Mouse (Mus musculus): ENCODE measurements at regions not wholly inside any gene's neighbourhood (a gene's known extent, or its start where the extent isn't known, plus 50 kb on each side); places are given as distances from the start of the nearest gene placed in this dataset.
A peak's percentile ranks its signal among the peaks of the same experiment; 100 is the strongest.

GRCm38 (mm10) chr9:41595749-41596148 is 434.3 kb upstream of the Ubash3b start:
- DNase-seq (ENCODE audit: low spot score in 2 of 2), result no peak

- no peak for DNase-seq (ENCODE audit: low spot score in 2 of 2)
Observed at GRCm38 (mm10) chr9:41593998-41594397, 432.5 kb upstream of the Ubash3b start.

- DNase-seq (ENCODE audit: low spot score in 2 of 2), result no peak
Observed at GRCm38 (mm10) chr9:41592900-41593690, 431.6 kb upstream of the Ubash3b start.

DNA sequence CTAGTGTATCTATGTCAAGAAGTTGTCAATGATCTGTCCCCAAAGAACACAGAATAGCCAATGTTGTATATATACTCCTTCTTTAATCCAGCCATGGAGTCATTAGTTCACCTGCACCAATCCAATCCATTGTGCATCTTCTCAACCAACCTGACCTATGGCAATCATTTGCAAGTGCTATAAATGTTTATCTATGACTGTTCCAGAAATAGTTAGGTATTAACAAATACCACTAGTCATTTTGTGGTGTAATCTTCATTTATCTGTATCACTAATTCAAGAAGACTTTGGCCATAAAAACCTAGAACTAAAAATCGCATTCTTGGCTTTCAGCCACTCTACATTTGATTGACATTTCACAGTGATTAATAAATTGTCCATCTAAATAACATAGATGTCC is 430.6 kb upstream of the Ubash3b start:
- DNase-seq (ENCODE audit: low spot score in 2 of 2), result no peak

DNA sequence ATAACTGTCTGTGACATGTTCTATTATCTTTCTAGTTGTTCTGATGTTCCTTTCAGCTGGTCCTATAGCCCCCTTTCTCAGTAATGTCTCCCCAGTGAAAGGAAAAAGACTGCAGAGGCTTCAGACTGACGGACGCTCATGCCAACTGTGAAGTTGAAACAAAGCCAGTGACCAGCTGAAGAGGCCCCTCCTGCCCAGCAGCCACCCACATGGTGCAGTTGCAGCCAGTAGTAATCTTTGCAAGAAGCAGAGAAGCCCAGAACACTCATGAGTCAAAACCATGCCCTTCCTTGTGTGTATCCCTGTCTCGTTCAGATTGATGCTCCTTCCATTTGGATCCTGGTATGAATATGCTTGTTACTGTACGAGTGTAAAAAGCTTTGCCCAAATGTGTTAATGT is 428.7 kb upstream of the Ubash3b start:
- no peak for DNase-seq (ENCODE audit: low spot score in 2 of 2)

DNA sequence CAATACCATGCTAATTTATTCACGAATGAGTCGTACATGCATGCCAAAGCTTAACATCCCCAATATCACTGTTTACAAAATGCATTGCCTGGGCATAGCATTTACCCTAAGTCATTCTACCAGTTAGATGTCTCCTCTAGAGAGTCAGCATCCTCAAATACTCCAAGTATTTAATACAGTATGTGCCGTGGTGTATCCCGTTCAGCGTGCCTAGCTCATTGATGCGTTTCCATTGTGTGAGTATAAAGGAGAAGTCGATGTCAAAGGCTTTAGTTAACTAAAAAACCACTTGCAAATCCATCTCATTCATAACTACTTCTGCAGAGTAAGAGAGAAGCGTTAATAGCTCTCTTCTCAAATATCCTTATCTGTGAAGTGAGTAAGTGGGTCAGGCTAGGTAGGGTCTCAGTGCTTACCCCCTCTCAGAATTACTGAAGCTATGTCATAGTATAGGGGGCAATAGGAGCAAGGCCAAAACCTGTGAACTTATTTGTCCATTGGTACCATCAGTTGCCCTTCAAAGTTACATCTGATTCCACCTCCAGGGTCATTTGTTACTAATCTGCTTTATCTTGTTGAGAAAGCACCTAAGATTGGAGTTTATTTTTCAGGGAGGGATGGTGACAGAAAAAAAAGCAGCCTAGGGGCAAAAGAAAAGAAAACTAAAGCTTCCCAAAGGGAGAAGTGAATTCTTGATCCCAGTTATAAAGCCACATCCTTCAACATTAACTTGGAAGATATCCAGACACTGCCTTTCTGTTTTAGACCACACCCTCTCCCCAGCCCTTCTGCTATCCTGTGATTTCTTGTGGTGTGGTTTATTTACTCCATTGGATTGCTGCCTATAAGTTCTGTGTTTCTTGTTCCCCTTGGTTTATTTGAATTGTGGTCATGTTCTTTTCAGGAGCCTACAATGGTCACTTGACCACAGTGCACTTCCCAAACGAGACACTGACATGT is 427.2 kb upstream of the Ubash3b start:
- DNase-seq (ENCODE audit: low spot score in 2 of 2), result no peak

- DNase-seq (ENCODE audit: low spot score in 2 of 2), result no peak
Observed at GRCm38 (mm10) chr9:41587762-41588161, 426.3 kb upstream of the Ubash3b start.

DNA sequence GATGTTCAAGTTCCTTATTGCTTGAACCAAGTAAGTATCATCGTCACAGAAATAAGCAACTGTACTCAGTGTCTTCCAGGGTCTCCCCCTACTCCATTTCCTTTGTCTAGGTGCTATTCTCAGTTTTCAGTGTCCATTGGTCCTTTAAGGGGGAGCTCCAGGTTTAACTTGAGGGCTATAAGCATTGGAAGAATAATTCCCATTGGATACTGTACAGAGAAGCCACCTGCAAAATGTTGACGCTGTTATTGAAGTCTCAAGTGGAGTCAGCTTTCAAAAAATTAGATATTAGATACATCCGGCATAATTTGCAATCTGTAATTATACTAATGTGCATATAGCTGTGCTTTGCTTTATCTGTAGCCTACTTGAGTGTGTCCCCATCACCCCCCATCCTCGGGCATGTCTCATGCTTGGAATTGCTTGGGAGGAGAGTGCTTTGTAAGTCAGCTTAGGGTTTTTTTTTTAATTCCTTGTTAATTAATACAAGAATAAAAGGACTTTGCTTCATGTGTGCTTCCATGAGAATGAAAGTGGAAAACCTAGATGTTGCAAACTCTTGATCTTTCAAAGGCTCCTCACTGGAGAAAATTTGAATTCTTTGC is 425.6 kb upstream of the Ubash3b start:
- no peak for DNase-seq (ENCODE audit: low spot score in 2 of 2)

- no peak for DNase-seq (ENCODE audit: low spot score in 2 of 2)
Observed at GRCm38 (mm10) chr9:41586291-41586690, 424.8 kb upstream of the Ubash3b start.

DNA sequence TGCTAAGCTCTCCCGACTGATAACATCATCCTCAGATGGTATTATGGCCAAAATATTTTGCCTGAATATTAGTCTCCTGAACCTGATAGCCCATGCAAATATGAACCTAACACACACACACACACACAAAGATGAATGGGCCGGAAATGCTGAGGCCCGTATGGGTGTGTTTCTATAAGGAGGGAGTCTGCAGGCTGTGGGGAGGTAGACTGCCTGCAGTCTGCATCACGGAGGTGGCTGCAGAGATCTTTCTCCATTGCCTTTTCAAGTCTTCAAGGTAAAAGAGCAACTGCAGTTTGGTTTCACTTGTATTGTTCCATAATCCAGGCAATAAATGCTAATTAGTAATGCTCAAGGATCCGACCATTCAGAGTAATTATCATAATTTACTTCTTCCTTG is 424.3 kb upstream of the Ubash3b start:
- no peak for DNase-seq (ENCODE audit: low spot score in 2 of 2)

DNA sequence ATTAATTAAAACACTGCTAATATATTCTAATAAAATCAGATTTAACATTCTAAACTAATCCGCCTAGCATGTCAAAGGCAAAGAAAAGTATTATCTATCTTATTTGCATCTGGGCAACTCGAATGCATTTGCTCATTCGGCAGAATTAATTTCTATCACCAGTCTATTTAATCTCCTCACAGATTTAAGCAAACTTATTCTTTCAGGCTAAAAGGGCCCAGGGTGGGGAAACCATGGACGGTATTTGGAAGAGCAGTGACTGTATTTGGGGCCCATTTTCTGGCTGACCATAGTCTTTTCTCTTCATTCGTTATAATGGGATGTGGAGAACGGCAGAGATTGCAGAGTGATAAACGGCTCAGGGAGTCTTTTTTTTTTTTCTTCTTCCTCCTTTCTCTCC is 423.5 kb upstream of the Ubash3b start:
- no peak for DNase-seq (ENCODE audit: low spot score in 2 of 2)

DNA sequence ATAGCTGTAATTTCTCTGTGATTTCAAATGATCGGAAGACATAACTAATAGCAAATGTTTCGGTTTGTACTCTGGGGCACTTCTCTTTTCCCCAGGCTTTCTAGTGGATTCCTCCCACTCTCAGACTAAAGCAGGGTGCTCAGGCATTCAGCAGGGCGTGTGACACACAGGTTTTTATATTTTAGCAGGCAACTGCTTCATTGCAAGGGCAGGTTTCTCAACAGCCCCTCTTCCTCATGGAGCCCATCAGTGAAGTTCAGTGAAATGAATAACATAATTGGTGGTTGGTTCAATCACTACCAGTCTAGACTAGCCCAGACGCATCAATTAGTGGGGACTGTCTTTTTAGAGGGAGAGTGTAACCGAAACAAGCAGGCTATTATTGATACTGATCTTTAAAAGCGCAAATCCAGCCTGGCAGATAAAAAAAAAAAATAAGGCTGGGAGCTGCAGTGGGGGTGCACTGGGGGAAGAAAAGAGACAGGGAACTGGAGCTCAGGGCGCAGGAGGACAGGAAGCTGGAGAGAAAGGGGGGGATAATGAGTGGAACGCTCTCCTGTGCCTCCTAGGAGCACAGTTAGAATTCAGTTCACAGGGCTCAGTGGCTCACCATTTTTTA is 422.3 kb upstream of the Ubash3b start:
- no peak for DNase-seq (ENCODE audit: low spot score in 2 of 2)

DNA sequence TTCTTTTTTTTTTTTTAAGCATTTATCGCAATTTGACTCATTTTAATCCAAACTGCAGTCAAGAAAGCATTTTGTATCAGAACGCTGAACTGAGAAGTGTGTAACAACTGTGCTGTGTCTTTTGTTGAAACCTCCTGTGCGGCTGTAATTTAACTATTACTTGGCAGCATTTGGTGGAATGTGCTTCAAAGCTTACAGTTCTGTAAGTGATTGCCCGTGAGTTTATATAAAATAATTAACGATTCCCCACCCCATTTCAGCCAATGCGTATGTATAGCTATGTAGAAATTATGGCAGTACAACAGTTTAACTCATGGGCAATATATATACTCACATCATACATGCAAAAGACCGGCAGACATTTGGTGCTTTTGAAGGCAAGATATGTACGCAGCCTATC is 421.8 kb upstream of the Ubash3b start:
- DNase-seq (ENCODE audit: low spot score in 2 of 2), result no peak

- no peak for DNase-seq (ENCODE audit: low spot score in 2 of 2)
Observed at GRCm38 (mm10) chr9:41582711-41583236, 421.3 kb upstream of the Ubash3b start.

DNA sequence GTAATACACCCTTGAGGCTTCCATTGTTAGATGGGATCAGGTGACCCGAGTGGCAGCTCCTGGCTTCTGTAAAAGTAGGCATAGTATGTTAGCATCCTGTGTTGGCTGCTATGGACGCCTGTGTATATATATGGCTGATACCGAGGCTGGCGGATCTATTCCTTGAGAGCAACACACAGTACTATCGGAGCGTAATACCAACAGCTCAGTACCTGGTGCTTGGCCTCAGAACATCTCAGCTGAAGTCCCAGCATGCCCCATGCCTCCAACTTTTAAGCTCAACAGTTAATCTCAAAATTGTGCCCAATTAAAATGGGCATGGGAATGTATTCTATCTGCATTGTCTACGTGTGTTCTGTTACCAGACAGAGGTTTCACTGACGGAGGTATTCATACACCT is 420.7 kb upstream of the Ubash3b start:
- DNase-seq (ENCODE audit: low spot score in 2 of 2), result no peak

DNA sequence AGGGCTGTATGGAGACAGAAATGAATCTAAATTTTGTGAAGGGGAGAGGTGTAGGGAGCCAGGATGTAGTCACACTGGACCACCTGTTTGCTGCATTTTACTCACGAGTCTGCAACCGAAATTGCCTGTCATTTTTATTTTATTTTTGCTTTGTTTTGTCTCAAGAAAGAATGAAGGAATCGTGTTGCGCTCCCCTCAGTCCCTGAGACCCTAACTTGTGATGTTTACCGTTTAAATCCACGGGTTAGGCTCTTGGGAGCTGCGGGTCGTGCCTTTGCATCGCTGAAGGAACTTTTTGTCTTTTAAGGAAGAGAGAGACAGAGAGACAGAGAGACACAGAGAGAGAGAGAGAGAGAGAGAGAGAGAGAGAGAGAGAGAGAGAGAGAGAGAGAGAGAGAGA is 420.2 kb upstream of the Ubash3b start:
- no peak for DNase-seq (ENCODE audit: low spot score in 2 of 2)

GRCm38 (mm10) chr9:41581152-41581551 is 419.7 kb upstream of the Ubash3b start:
- DNase-seq (ENCODE audit: low spot score in 2 of 2), result no peak

DNA sequence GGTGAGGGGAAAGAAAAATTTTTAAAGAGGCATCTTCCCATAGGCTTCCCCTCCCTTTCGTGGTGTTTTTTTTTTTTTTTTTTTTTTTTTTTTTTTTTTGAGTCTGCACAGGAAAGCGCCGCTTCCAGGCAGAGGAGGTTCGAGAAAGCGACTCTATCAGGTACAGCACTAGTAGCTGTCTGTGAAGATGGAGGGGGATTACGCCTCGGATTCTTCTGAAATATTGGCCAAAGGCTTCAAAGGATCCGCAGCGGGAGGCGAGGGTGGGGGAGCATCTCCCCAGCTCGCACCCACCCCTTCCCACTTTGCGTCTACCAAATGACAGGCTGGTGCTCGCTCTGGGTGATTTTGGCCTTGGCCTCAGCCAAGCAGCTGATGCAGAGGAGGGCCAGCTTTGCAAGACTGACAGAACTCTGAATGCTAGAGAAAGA is 419.1 kb upstream of the Ubash3b start:
- peak; percentile 60 to 82 for DNase-seq (ENCODE audit: low spot score in 2 of 2)

GRCm38 (mm10) chr9:41580067-41580466 is 418.6 kb upstream of the Ubash3b start:
- DNase-seq (ENCODE audit: low spot score in 2 of 2), result no peak

DNA sequence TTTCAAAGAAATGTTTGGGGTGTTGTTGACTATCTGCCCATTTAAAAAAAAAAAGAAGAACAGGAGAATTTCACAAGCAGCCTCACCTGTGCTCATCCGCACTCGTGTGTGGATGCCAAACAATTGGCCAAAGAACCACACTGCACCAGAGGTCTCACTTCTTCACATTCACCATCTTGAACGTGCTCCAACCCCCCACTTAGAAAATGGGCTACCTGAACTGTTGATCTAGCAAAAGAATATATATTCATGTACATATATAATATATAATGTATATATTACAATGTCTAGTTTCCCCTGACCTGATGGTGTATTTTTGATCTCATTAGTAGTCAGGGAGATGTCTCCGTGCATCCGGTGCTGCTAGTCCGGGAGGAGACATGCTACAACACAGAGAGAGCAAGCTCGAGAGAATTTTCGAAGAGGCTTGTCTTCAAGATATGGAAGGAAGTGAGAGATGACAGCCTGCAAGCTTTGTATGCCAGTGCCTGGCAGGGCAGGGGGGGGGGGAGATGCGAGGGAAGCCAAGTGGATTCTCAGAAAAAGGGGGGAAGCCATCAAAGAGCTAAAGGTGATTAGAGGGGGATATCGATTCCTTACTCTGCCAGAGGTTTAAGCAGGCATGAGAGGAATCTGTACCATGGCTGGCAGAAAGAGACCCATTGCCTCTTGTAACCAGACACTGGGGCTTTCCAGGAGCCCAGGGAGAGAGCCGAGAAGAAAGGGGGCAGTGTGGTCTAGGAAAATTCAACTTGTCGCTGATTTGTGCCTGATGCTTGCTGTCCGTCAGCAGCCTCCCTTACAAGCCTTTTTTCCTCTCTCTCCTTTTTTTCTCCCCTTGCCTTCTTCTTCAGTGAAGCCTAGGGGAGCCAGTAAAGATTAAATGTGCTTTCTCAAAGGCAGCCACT is 417.9 kb upstream of the Ubash3b start:
- DNase-seq (ENCODE audit: low spot score in 2 of 2), result peak in 1 of 2 experiments; percentile 67

Measured in left cerebral cortex, adult 8-10 months (tissue).